Mouse (Mus musculus): ENCODE data around the gene Gtf2f2. TPM values are rescaled to one million over a fixed set of nuclear protein-coding genes. Genes with fewer than 3 reads are reported as not detected.

Gene Gtf2f2
- 10 to 100 TPM; 33.2 to 36.7 TPM for polyA plus RNA-seq (2017; shearing (Covaris generic))

GRCm38 (mm10) chr14:76010102-76011061, at the start of gene Gtf2f2:
Gene Gtf2f2 (minus strand): TSS chr14:76010865.

GRCm38 (mm10) chr14:75954766-75955165, 55.9 kb downstream of the Gtf2f2 start, which contains the start of gene Kctd4:
Gene Kctd4 (plus strand): TSS chr14:75955009.

Other genes starting within 250 kb of the Gtf2f2 start
- gene Slc25a30, start 223.8 kb downstream of the Gtf2f2 start, polyA plus RNA-seq (2017; shearing (Covaris generic)) = 10 to 100 TPM; 11.1 to 11.2 TPM
- gene Tpt1, start 165.8 kb downstream of the Gtf2f2 start, polyA plus RNA-seq (2017; shearing (Covaris generic)) = 1,000 to 10,000 TPM; 1,208 to 1,421 TPM
- gene Kctd4, start 55.9 kb downstream of the Gtf2f2 start, polyA plus RNA-seq (2017; shearing (Covaris generic)) = 1 to 10 TPM in 1 of 2 experiments, under 1 TPM in 1; 0.43 to 2.3 TPM
- gene Gpalpp1, start 99.9 kb upstream of the Gtf2f2 start, polyA plus RNA-seq (2017; shearing (Covaris generic)) = 10 to 100 TPM; 12.4 to 15.8 TPM
- gene Nufip1, start 100.0 kb upstream of the Gtf2f2 start, polyA plus RNA-seq (2017; shearing (Covaris generic)) = 10 to 100 TPM; 16.6 to 25.4 TPM

Measured in inflammation-experienced regulatory T-cells (primary cell).